Mouse (Mus musculus): ENCODE data around the gene Map2k7.
A peak's percentile ranks its signal among the peaks of the same experiment; 100 is the strongest.
"Not testable (repeated sequence)": the region's sequence is repeated elsewhere in the genome, so short reads cannot be mapped to it uniquely, and the experiment has no call there.

Gene Map2k7

GRCm38 (mm10) chr8:4226739-4227347 lies 11.7 kb upstream of the Map2k7 start, which contains the start of gene Lrrc8e:
Lrrc8e (plus strand) TSS chr8:4226827.
- DNase-seq = peak; percentile 13 to 54

- no peak for DNase-seq
These were observed 10.6 kb upstream of the Map2k7 start for GRCm38 (mm10) chr8:4227919-4228318.

GRCm38 (mm10) chr8:4229784-4230183 lies 8.8 kb upstream of the Map2k7 start:
- DNase-seq = no peak

GRCm38 (mm10) chr8:4230612-4231351 lies 7.8 kb upstream of the Map2k7 start:
- DNase-seq = no peak

GRCm38 (mm10) chr8:4237814-4238433 lies 616 bp upstream of the Map2k7 start:
- peak; percentile 37 to 50 for DNase-seq

- no peak for DNase-seq
These were observed 802 bp downstream of the Map2k7 start for GRCm38 (mm10) chr8:4239193-4239890.

GRCm38 (mm10) chr8:4245061-4245460 lies 6.5 kb downstream of the Map2k7 start:
- DNase-seq = no peak

GRCm38 (mm10) chr8:4245737-4246136 lies 7.2 kb downstream of the Map2k7 start:
- DNase-seq = no peak

GRCm38 (mm10) chr8:4247241-4247640 lies 8.7 kb downstream of the Map2k7 start:
- DNase-seq = no peak

- no peak for DNase-seq
These were observed 9.5 kb downstream of the Map2k7 start, which contains the start of gene Tgfbr3l for GRCm38 (mm10) chr8:4247951-4248540. Tgfbr3l (plus strand) TSS chr8:4248214.

- DNase-seq = peak in 1 of 2 experiments; percentile 30
These were observed 10.7 kb downstream of the Map2k7 start for GRCm38 (mm10) chr8:4249213-4249612.

- peak; percentile 83 to 95 for DNase-seq
These were observed 11.9 kb downstream of the Map2k7 start for GRCm38 (mm10) chr8:4250306-4250970.

- DNase-seq = no peak
These were observed 13.7 kb downstream of the Map2k7 start for GRCm38 (mm10) chr8:4252116-4252760.

GRCm38 (mm10) chr8:4252934-4253841 lies 14.6 kb downstream of the Map2k7 start, which contains the start of gene Snapc2:
Snapc2 (plus strand) TSS chr8:4253080.
- DNase-seq = peak; percentile 97 to 99

GRCm38 (mm10) chr8:4254001-4254400 lies 15.5 kb downstream of the Map2k7 start:
- peak; percentile 86 to 89 for DNase-seq

- DNase-seq = not testable (repeated sequence)
These were observed 16.9 kb downstream of the Map2k7 start for GRCm38 (mm10) chr8:4255471-4255870.

GRCm38 (mm10) chr8:4256911-4257310 lies 18.4 kb downstream of the Map2k7 start:
- no peak for DNase-seq

GRCm38 (mm10) chr8:4257350-4257749 lies 18.8 kb downstream of the Map2k7 start:
- no peak for DNase-seq

GRCm38 (mm10) chr8:4258233-4258632 lies 19.7 kb downstream of the Map2k7 start:
- DNase-seq = peak; percentile 50 to 81

GRCm38 (mm10) chr8:4258678-4259077 lies 20.1 kb downstream of the Map2k7 start:
- peak in 1 of 2 experiments; percentile 49 for DNase-seq

Measured in kidney, postnatal 36 days (tissue).